Mouse (Mus musculus): ENCODE data around the gene Slco1a5. TPM values are rescaled to one million over a fixed set of nuclear protein-coding genes. Genes with fewer than 3 reads are reported as not detected.
A peak's percentile ranks its signal among the peaks of the same experiment; 100 is the strongest.

Slco1a5 gene
- total and polyA plus RNA-seq, 3 experiments, result 0.04 TPM; not detected in 2

DNA sequence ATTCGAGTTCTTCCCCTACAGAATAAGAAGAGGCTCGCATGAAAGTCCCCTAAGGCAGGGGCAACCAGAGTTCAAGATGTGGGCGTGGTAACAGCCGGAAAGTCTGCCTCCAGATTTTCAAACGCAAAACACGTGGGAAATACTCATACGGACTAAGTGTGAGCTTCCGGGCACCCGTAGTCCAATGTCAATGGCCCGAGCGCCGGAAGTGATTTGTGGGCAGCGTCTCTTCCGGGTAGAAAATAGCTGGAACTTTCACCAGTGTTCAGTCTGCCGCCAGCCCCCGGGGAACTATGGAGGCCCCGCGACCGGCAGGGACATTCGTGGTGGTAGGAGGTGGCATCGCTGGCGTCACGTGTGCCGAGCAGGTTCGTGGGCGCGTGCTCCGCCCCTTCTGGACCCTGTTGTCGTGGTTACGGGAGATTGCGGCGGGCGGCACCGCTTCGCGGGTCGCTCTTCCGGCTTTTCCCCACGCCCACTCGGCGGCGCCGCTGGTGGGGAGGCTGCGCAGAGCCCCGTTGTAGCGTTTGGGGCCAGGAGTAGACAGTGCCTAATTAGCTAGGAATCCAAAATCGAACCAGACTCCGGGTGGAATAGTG is 22.8 kb upstream of the Slco1a5 start, which contains the start of gene Pyroxd1 (continued):
- TF ChIP-seq RAD21 (IDR thresholded peaks at IDR 0.05; ENCODE audit: low read depth, low read length) (no peak), ZMIZ1 (IDR thresholded peaks at IDR 0.05; ENCODE audit: low read depth, low read length) (no peak), MEF2A (IDR thresholded peaks at IDR 0.05; ENCODE audit: extremely low read depth, insufficient replicate concordance, low read depth, low read length, poor library complexity, severe bottlenecking) (no peak), ETS1 (IDR thresholded peaks at IDR 0.05; ENCODE audit: low read depth, low read length) (no peak), ZNF384 (IDR thresholded peaks at IDR 0.05; ENCODE audit: low read depth, low read length) (no peak), UBTF (IDR thresholded peaks at IDR 0.05; ENCODE audit: borderline replicate concordance, insufficient read depth, low read depth, low read length) (no peak), EP300 (IDR thresholded peaks at IDR 0.05; ENCODE audit: low read depth in 1 of 2, low read length in 2 of 2) (no peak; a peak in 1 of 4 replicates), POLR2AphosphoS2 (IDR thresholded peaks at IDR 0.05; ENCODE audit: low read length) (peak; percentile 40; the same call in 1 of the 2 replicates), POLR2AphosphoS5 (IDR thresholded peaks at IDR 0.05; ENCODE audit: borderline replicate concordance, low read depth, low read length) (no peak), ZKSCAN1 (IDR thresholded peaks at IDR 0.05; ENCODE audit: low read depth, low read length) (no peak), MXI1 (IDR thresholded peaks at IDR 0.05; ENCODE audit: low read depth, low read length) (peak; percentile 100), NRF1 (IDR thresholded peaks at IDR 0.05; ENCODE audit: insufficient read depth, low read depth, low read length, poor library complexity, severe bottlenecking) (peak; percentile 72), TBP (IDR thresholded peaks at IDR 0.05; ENCODE audit: low read depth, low read length) (0 out of 2 replicates have a peak, but pooled peaks have one; percentile 27), CHD1 (IDR thresholded peaks at IDR 0.05; ENCODE audit: low read depth, low read length) (no peak), ZC3H11A (IDR thresholded peaks at IDR 0.05; ENCODE audit: low read depth, low read length) (no peak), ELF1 (IDR thresholded peaks at IDR 0.05; ENCODE audit: low read depth, low read length) (peak; percentile 98), MAX (IDR thresholded peaks at IDR 0.05; ENCODE audit: low read length) (peak; percentile 98)

DNA sequence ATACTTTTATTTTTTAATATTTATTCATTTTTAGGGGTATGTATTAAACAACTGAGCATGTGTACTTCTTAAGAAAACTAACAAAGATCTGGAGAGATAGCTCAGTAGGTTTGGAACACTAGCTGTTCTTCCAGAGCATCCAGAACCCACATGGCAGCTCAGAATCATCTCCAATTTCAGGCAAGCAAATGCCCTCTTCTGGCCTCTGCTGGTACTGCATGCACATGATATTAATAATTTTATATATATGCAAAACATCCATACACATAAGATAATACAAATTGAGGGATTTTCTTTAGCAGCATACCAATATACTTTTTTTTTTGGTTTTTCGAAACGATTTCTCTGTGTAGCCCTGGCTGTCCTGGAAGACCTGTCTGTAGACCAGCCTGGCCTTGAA is 20.8 kb upstream of the Slco1a5 start:
- Histone ChIP-seq H3K79me2 (ENCODE audit: control insufficient read depth, insufficient read depth, low read length, poor library complexity) (no peaks in the 10 kb centered on the region; the same call in 1 of the 2 replicates), H3K9ac (ENCODE audit: control insufficient read depth, low read depth, low read length, poor library complexity, severe bottlenecking) (no peak overlapping the region), H3K36me3 (ENCODE audit: control insufficient read depth in 1 of 2, insufficient read depth in 2 of 2, low read length in 2 of 2) (peaks cover 0 to 8% of the 10 kb centered on the region in 2 experiments; a peak in 2 of 4 replicates), H3K4me1 (ENCODE audit: control insufficient read depth in 1 of 2, insufficient read depth in 2 of 2, low read length in 2 of 2) (peaks cover 0 to 5% of the 10 kb centered on the region in 2 experiments; a peak in 3 of 4 replicates), H3K27me3 (ENCODE audit: control insufficient read depth in 1 of 2, insufficient read depth in 2 of 2, low read length in 2 of 2) (no peaks in the 10 kb centered on the region), H3K27ac (ENCODE audit: control insufficient read depth, low read depth, low read length) (no peak overlapping the region), H3K9me3 (replicated peaks; ENCODE audit: insufficient read depth, low read length) (no peaks in the 10 kb centered on the region), H3K4me3 (ENCODE audit: control insufficient read depth in 1 of 2, insufficient read depth in 1 of 2, low read depth in 2 of 2, low read length in 2 of 2) (no peak overlapping the region)
- peak; percentile 78 for DNase-seq (ENCODE audit: low read depth, low spot score)
- TF ChIP-seq MYB (IDR thresholded peaks at IDR 0.05; ENCODE audit: low read depth, low read length), result no peak
- TF ChIP-seq NRF1 (IDR thresholded peaks at IDR 0.05; ENCODE audit: insufficient read depth, low read depth, low read length, poor library complexity, severe bottlenecking), result no peak
- TF ChIP-seq USF1 (IDR thresholded peaks at IDR 0.05; ENCODE audit: low read depth, low read length), result no peak
- TF ChIP-seq EP300 (IDR thresholded peaks at IDR 0.05; ENCODE audit: low read depth in 1 of 2, low read length in 2 of 2), result no peak
- TF ChIP-seq JUND (IDR thresholded peaks at IDR 0.05; ENCODE audit: low read depth, low read length), result no peak
- TF ChIP-seq MEF2A (IDR thresholded peaks at IDR 0.05; ENCODE audit: extremely low read depth, insufficient replicate concordance, low read depth, low read length, poor library complexity, severe bottlenecking), result no peak
- peak; percentile 65 to 69 (median 69) for TF ChIP-seq CTCF (IDR thresholded peaks at IDR 0.05 in 2 of 3, conservative IDR thresholded peaks at IDR 0.05 in 1 of 3; ENCODE audit: control insufficient read depth in 1 of 3, insufficient read depth in 1 of 3, low read depth in 2 of 3, low read length in 3 of 3, poor library complexity in 1 of 3, severe bottlenecking in 1 of 3)
- TF ChIP-seq UBTF (IDR thresholded peaks at IDR 0.05; ENCODE audit: borderline replicate concordance, insufficient read depth, low read depth, low read length), result no peak
- TF ChIP-seq GABPA (IDR thresholded peaks at IDR 0.05; ENCODE audit: low read depth, low read length), result no peak
- TF ChIP-seq RCOR1 (IDR thresholded peaks at IDR 0.05; ENCODE audit: low read depth, low read length), result no peak
- no peak for TF ChIP-seq MAX (IDR thresholded peaks at IDR 0.05; ENCODE audit: low read length)
- no peak for TF ChIP-seq CHD2 (IDR thresholded peaks at IDR 0.05; ENCODE audit: low read length)
- TF ChIP-seq SMC3 (IDR thresholded peaks at IDR 0.05; ENCODE audit: low read depth, low read length), result peak; percentile 82
- TF ChIP-seq TBP (IDR thresholded peaks at IDR 0.05; ENCODE audit: low read depth, low read length), result no peak
- 0 out of 2 replicates have a peak, but pooled peaks have one; percentile 6 for TF ChIP-seq MXI1 (IDR thresholded peaks at IDR 0.05; ENCODE audit: low read depth, low read length)
- no peak for TF ChIP-seq HCFC1 (IDR thresholded peaks at IDR 0.05; ENCODE audit: low read depth, low read length)
- no peak for TF ChIP-seq BHLHE40 (IDR thresholded peaks at IDR 0.05; ENCODE audit: borderline replicate concordance, low read depth, low read length)
- TF ChIP-seq ELF1 (IDR thresholded peaks at IDR 0.05; ENCODE audit: low read depth, low read length), result no peak
- TF ChIP-seq GATA1 (IDR thresholded peaks at IDR 0.05; ENCODE audit: low read depth, low read length), result no peak
- peak; percentile 85 for TF ChIP-seq ZC3H11A (IDR thresholded peaks at IDR 0.05; ENCODE audit: low read depth, low read length)
- TF ChIP-seq ZKSCAN1 (IDR thresholded peaks at IDR 0.05; ENCODE audit: low read depth, low read length), result no peak
- no peak for TF ChIP-seq TCF12 (IDR thresholded peaks at IDR 0.05; ENCODE audit: low read depth, low read length)
- peak; percentile 75 for TF ChIP-seq RAD21 (IDR thresholded peaks at IDR 0.05; ENCODE audit: low read depth, low read length)
- TF ChIP-seq POLR2AphosphoS2 (IDR thresholded peaks at IDR 0.05; ENCODE audit: low read length), result no peak
- no peak for TF ChIP-seq CHD1 (IDR thresholded peaks at IDR 0.05; ENCODE audit: low read depth, low read length)
- TF ChIP-seq ETS1 (IDR thresholded peaks at IDR 0.05; ENCODE audit: low read depth, low read length), result no peak
- TF ChIP-seq MAFK (IDR thresholded peaks at IDR 0.05; ENCODE audit: borderline replicate concordance, low read depth, low read length), result no peak
